Mouse (Mus musculus) MN1 (cell line): Measurements from ENCODE around the gene Slc29a2.
A peak's percentile ranks its signal among the peaks of the same experiment; 100 is the strongest.
"Not testable (repeated sequence)": the region's sequence is repeated elsewhere in the genome, so short reads cannot be mapped to it uniquely, and the experiment has no call there.

Experiments used
- DNase-seq: peaks from one replicate; pipeline ENCODE4 v3.0.0-alpha.2; 2016; ENCODE audit warnings: low spot score

Slc29a2 gene

DNA sequence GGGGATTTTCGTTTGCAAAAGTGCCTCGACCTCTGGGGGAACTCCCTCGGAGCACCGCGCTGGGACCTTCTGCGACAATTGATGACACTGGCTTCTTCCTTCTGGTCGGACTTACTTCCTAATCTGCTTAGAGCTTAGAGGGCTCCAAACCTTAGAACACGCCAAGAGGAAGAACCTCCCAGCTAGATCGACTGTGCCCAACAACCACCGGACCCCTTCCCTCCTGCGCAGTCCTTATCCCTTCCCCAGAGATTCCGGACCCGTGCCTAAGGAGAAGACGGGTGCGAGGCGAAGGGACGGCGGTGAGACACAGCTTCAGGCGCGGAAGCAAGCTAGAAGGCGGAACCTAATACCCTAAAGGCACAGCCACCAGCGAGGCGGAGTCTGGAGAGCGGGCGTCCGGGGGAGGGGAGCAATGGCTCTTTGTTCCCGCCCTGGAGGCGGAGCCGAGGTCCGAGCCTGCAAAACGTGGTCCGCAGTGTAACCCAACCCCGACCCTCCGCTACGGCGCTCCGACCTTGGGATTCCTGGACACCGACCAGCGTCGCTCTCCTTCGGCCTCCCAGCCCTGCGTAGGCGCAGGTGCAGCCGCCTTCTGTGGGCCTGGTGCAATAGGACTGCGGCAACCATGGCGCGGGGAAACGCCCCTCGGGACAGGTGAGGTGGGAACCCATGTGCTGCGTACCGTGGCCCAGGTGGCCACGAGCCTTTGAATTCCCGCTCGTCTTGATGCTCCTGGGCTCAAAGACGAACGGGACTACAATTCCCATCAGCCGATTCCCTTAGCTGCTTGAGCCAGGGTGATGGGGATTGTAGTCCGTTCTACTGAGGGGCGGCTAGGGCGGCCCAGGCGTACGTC, at the start of gene Slc29a2:
Gene Slc29a2, plus strand, starts transcription at position 240 of the 859 bp plus-strand sequence.
- peak; percentile 88 for DNase-seq

DNA sequence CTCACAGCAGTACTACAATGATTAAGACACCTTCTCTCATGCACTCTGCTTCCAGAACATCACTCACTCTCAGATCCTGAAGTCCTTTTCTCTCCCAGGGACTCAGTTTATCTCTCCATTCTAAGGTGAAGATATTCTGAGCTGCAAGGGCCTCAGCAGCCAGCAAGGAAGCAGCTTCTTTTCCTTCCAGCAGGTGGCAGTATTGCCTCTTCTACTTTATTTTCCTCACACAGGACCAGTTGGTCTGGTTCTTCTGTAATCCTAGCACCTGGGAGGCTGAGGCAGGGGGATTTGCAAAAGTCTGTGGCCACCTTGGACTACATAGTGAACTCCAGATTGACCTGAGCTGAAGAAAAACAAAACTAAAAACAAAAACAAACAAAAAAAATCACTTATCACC, 41.9 kb upstream of the Slc29a2 start:
- DNase-seq, result peak; percentile 68

DNA sequence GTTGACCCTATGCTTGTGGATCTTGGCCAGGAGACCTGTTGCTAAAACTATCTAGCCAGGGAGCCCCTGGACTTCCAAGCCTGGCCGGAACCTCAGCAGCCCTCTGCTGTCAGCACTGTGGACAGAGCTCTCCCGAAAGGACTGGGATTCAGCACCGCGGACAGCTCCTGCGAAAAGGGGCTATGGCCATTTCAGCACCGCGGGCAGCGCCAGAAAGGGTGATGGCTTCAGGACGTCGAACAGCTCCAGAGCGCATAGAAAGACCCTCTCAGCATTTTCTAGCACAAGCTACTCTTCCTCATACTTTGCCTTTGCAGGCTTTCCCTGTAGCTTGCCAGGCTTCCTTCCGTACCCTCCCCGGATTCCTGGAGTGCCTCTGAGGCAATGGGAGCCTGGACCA, 34.6 kb upstream of the Slc29a2 start:
- no peak for DNase-seq

GRCm38 (mm10) chr19:4989434-4990255, 34.0 kb upstream of the Slc29a2 start:
- DNase-seq, result no peak

GRCm38 (mm10) chr19:4990256-4990625, 33.4 kb upstream of the Slc29a2 start, which contains the start of gene Npas4:
TSS of gene Npas4 (minus strand) at chr19:4990316.
- no peak for DNase-seq

DNA sequence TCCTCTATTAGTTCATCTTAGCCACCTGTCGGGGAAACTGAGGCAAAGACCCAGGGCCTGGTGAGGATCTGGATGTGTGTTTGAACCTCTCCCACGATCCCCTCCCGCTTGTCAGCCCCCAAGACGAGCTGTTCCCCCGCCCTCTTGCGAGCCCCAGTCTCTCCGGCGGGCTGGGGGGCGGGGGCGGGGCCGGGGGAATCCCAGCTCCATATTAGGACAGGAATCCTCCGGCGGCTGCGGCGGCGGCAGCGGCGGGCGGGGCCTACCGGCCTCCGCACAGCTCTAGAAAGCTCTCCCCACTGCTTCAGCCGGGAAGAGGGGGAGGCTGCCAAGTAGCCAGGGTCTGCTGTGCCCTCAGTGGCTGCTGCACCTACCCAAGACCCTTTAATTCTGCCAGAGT, 32.9 kb upstream of the Slc29a2 start:
- DNase-seq, result no peak

DNA sequence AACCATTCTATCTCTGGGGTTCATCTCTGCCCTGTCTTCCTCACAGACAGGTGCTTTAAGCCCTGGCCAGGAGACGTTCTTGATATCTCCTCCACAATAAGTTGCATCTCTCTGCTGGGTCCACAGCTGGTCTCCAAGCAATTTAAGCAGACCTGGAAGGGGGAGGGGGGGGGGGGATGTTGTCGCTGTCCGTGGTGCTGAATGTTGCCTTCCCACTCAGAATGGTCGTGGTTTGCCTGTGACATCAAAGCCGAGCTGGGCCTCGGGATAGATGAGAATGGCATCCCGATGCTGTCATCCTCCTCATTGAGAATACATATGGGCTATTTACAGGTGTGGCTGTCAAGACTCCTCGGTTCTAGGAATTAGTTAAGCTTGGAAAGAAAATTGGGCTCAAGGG, 31.3 kb upstream of the Slc29a2 start:
- no peak for DNase-seq

- DNase-seq, result peak; percentile 75
These were observed 30.8 kb upstream of the Slc29a2 start for GRCm38 (mm10) chr19:4992904-4993303.

DNA sequence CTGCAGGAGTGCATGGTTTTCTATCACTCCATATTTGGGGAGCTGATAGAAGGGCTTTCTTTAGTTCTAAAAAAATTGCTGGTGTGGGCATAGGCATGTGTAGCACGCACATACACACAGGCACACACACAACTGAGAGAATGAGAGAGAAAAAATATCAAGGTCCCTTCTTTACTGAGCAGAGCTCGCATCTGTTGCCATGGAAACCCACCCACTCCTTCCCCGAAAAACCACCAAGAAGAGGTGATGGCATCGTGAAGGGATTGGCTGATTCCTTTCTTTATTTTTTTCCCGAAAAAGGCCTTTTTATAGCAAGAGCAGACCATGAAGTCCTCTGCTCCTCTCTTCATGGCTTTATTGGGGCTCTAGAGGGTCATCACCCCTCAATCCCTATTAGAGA, 29.6 kb upstream of the Slc29a2 start:
- DNase-seq, result no peak

DNA sequence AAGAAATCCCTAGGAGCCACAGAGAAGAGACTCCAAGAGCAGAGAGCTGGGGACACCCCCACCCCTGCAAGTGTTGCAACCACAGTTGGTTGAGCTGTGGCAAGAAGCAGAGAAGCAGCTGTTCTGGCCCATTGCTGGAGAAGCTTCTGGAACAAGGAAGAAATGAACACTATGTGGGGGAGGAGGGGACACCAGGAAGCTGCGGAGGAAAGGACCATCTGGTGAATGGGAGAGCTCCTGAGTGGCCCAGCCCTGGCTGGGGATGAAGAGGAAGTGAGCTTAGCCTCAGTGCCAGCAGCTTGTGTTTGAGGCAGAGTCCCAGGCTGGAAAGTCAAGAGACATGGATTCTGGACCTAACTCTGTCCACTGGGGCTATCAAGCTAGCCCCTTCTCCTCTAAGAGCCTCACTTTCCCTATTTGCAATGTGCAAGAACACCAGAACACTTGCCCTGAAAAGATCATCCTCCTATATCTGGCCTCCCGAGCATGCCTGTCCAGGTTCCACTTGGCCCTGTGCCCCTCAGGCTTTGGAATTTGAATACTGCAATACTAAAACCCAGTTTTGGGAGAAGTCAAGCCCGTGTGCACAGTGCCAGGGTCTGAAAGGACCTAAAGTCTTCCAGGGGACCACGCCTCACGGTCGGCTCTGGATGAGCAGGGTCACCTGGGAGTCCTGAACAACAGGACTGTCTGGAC, 24.1 kb upstream of the Slc29a2 start:
- DNase-seq, result no peak

DNA sequence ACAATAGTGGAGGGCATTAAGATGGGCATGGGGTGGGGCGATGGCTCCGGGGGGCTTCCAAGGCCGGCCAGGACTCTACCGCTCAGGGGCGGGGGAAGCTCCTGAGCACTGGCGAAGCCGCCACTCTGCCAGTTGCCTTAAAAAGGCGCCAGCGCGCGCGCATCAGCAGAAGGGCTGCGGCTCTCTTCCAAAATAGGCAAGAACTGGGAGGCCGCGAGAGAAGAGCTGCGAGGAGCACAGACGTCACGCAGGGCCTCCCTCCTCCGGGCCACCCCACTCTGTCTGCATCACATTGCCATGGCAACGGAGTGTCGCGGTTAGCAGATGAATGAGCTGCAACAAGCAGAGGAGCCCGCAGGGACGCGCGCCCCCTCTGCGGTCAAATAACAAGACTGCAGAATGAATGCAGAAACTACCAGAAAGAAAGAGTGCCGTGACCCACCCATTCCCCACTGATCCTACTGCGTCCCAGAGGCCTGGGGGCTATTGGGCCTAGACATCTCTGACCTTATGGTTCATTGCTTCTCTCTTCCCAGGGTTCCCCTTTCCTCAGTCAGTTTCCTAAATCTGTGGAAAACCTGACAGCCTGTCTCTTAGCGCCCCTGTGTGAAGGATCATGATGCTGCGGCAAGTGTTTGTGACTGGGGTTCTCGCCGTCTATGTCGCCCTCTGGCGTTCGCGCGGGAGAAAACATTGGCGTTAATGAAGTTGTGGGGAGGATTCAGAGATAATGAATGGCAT, 21.8 kb upstream of the Slc29a2 start:
- peak; percentile 90 for DNase-seq

GRCm38 (mm10) chr19:5003644-5004043, 20.0 kb upstream of the Slc29a2 start:
- not testable (repeated sequence) for DNase-seq

- no peak for DNase-seq
These were observed 18.7 kb upstream of the Slc29a2 start for GRCm38 (mm10) chr19:5004925-5005324.

DNA sequence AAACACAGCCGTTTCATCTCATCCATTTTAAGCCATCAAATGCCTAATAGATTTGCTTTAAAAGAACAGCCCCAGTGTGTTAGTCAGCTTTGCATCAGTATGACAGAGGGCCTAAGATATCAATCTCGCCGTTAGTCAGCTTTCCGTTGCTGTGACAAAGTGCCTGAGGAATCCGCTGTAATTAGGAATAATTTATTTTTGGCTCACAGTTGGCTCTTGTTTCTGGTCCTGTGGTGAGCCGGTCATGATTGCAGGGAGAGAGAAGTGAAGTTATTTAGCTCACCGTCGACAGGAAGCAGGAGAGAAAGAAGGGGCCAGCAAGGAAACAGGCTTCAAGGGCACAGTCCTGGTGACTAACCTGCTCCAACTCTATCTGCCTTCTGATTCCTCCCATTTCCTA, 10.5 kb upstream of the Slc29a2 start:
- peak; percentile 31 for DNase-seq

DNA sequence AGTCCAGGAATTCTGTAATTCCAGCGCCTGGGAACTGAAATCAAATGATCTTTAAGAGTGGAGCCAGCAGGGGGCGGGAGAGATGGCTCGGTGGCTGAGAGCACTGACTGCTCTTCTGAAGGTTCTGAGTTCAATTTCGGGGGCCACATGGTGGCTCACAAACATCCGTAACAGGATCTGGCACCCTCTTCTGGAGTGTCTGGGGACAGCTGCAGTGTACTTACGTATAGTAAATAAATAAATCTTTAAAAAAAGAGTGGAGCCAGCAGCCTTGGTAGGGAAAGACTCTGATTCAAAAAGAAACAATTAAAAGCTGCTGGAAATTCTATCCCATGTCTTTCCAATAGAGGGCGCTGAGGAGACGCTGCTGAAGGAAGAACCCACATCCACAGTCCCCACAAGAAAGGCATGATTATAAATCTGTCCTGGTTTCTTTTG, 8.7 kb upstream of the Slc29a2 start:
- DNase-seq, result peak; percentile 63

DNA sequence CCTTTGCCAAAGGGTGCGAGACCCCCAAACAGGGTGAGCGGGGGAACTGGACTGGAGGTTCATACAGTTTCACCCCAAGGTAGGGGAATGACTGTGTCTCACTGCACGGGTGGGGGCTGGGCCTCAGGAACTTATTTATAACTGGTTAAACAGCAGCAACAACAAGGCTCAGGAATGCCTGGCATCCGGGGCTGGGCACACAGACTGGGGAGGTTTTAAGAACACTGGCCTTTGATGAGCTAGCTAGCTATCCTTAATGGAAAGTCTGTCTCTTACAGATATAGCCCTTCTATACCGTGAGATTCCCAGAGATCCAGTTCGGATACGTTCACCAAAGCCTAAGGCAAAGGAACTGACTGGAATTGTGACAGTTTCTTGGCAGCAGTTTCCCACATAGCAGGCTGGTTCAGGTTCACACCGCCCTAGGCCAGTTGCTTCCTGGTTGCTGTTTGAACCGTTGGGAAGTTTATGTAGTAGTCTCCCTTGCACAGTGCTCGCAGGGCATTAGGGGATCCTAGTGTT, 7.4 kb upstream of the Slc29a2 start:
- peak; percentile 23 for DNase-seq

DNA sequence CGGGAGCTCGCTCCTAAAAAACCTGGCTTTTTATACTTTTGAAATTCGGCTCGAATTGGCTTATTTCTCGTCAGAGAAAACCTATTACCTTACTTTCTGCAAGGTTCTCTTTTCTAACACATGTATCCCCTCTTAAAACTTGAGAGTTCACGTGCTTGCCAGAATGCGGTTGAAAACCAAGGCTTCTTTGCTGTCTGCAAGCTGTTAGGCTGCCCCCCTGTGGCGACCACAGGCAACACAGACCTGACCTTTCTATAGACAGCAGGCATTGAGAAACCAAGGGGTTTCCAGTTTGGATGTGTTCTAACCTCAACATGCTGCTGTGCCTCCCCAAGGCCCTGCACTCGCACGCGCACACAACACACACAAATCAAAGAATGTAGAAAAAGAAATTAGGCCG, 6.9 kb upstream of the Slc29a2 start:
- peak; percentile 72 for DNase-seq

DNA sequence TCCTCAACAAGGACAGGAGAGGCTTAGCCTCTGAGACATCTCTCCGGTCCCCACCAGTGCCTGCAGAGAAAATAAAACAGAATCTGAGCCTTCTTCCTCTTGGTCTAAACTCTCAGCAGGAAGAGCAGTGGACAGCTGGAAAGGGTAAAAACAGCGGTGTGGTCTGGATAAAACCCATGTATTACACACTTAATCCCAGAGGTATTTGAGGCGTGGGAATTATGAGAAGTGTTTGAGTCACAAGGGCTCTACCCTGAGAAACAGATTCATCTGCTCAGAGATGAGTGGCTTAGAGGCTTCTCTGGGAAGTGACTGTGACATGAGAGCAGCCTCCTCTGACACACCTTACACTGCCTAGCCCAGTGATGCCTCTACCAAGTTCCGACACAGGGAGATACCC, 6.0 kb upstream of the Slc29a2 start:
- no peak for DNase-seq

- DNase-seq, result no peak
These were observed 5.5 kb upstream of the Slc29a2 start for GRCm38 (mm10) chr19:5018191-5018590.

DNA sequence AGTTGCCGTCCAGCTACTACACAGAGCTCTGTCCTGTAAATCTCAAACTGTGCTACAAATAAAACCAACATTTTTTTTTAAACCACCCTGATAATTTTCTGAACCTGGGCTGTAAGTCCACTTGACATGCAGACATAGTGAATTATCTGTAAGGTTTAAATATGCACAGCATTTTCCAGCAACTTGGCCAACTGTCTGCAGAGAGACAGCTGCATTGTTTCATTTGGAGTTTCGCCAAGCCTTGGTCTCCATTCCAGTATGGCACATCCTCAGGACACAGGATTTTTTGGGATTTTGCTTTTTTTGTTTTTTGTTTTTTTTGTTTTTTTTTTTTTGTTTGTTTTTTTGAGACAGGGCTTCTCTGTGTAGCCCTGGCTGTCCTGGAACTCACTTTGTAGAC, 2.2 kb upstream of the Slc29a2 start:
- peak; percentile 36 for DNase-seq

DNA sequence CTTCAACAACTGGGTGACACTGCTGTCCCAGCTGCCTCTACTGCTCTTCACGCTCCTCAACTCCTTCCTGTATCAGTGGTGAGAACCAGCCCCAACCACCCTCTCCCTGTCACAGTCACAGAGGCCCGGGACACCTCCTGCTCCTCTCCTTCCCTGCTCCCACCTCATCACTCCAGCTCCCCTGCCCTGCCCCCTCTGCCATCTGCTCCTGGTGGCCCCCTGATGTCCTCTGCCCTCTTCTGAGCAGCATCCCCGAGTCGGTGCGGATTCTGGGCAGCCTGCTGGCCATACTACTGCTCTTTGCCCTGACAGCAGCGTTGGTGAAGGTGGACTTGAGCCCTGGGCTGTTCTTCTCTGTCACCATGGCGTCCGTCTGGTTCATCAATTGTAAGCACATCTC, 2.5 kb downstream of the Slc29a2 start:
- DNase-seq, result no peak

- no peak for DNase-seq
These were observed 9.0 kb downstream of the Slc29a2 start for GRCm38 (mm10) chr19:5032686-5033085.
